Mouse (Mus musculus): Measurements from ENCODE around the gene Gtpbp8.

DNA sequence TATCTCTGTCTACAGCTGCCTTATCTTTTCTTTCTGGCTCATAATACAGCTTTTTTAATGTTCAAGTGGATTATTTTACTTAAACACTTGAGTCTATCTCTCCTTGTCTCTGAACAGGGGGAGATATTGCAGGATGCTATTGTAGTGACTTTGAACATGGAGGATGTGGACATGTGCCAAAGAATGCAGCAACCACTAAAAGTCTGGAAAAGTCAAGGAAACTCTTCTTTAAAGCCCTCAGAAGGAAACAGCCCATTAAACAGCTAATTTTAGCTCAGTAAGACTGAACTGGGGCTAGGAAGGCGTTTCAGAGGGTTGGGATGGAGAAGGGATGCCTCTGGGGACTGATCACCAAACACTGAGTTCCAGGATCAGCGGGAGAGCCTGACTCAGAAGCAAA is 23.5 kb downstream of the Gtpbp8 start:
- TF ChIP-seq CTCF (conservative IDR thresholded peaks at IDR 0.05; ENCODE audit: low read length), result no peak
- TF ChIP-seq POU5F1 (IDR thresholded peaks at IDR 0.05; ENCODE audit: borderline replicate concordance, low read length), result no peak
